Mouse (Mus musculus): ENCODE results near the gene Trim16. TPM values are rescaled to one million over a fixed set of nuclear protein-coding genes. Genes with fewer than 3 reads are reported as not detected.
A peak's percentile ranks its signal among the peaks of the same experiment; 100 is the strongest.

Gene Trim16
- 2.4 and 2.8 TPM in 2 replicates for polyA plus RNA-seq (2016; fragmentation: Nextera tagmentation; extraction: Ambion mirVana)

DNA sequence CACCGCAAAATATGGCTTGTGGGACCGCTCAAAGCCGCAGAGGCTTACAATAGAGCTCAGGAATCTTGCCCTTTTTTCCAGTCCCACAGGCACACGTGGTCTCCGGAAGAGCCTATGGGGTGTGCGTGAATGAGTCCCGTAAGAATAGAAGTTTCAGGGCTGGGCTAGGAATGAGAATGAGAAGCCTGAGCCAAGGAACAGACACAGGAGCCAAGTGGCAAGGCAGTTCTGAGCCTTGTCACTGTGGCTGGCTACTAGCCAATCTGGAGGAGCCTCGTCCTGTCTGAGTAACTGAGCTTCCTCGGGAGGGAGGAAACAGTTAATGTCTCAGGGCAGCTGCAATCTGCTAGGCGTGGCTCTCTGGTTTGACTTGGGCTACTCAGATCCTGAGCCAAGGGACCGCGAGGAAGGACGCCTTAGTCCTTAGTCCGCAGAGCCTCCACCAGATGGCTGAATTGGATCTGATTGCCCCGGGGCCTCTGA lies at the start of gene Trim16:
TSS of gene Trim16 (plus strand) at position 173 of the 483 bp plus-strand sequence.
- peak; percentile 41 for DNase-seq (ENCODE audit: extremely low spot score, low spot score)
- H3K4me1 ChIP-seq = peaks cover 20% of the 10 kb centered on the region
- no peaks in the 10 kb centered on the region for H3K9me3 ChIP-seq
- peaks cover 6% of the 10 kb centered on the region; the same call in 1 of the 2 replicates for H3K27me3 ChIP-seq (ENCODE audit: poor library complexity, severe bottlenecking)
- 19% methylated on average over 15 of the region's 15 CpGs for WGBS
- H3K4me3 ChIP-seq = peak within 1 kb of the TSS; percentile 47
- no peaks in the 10 kb centered on the region for H3K36me3 ChIP-seq (replicated peaks)
- H3K27ac ChIP-seq = peak within 1 kb of the TSS; percentile 74

DNA sequence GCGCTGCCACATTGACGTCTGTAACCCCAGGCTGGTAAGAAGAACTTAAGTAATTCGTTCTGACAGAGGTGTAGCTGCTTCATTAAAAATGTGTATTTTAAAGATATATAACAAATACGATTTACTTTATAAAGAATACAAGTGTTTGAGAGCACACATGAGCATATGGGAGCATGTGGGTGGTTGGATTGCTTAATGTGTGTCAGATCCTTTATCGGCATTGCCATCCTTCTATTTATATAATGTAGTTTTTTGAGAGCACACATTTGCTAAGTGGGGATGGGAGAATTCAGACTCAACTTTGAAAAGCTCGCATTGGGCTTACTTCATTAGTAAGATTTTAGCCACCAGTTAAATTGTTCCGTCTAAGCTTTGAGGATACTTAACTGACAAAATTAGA lies 43.5 kb upstream of the Trim16 start:
- no peak overlapping the region for H3K27ac ChIP-seq
- no peaks in the 10 kb centered on the region for H3K4me1 ChIP-seq
- H3K4me3 ChIP-seq = no peak overlapping the region
- peaks cover 73% of the 10 kb centered on the region for H3K9me3 ChIP-seq
- H3K27me3 ChIP-seq (ENCODE audit: poor library complexity, severe bottlenecking) = no peaks in the 10 kb centered on the region
- no peak for DNase-seq (ENCODE audit: extremely low spot score, low spot score)
- peaks cover 60% of the 10 kb centered on the region for H3K36me3 ChIP-seq (replicated peaks)
- WGBS = 93% methylated on average over 7 of the region's 7 CpGs

- Histone ChIP-seq H3K27me3 (ENCODE audit: poor library complexity, severe bottlenecking) (no peaks in the 10 kb centered on the region), H3K36me3 (replicated peaks) (peaks cover 39% of the 10 kb centered on the region), H3K4me1 (peaks cover 16% of the 10 kb centered on the region), H3K27ac (peak within 1 kb of the TSS; percentile 92), H3K9me3 (no peaks in the 10 kb centered on the region), H3K4me3 (peak within 1 kb of the TSS; percentile 70)
- DNase-seq (ENCODE audit: extremely low spot score, low spot score) = peak; percentile 94
- 6% methylated on average over 34 of the region's 34 CpGs for WGBS
Observed at GRCm38 (mm10) chr11:62788935-62789616, 31.0 kb upstream of the Trim16 start, which contains the start of gene Zfp286. Zfp286 (minus strand) TSS chr11:62789462.

- Histone ChIP-seq H3K27ac (peak overlapping the region; percentile 92), H3K27me3 (ENCODE audit: poor library complexity, severe bottlenecking) (no peaks in the 10 kb centered on the region), H3K36me3 (replicated peaks) (peaks cover 34% of the 10 kb centered on the region), H3K9me3 (peaks cover 2% of the 10 kb centered on the region; the same call in 1 of the 2 replicates), H3K4me1 (peaks cover 16% of the 10 kb centered on the region), H3K4me3 (peak overlapping the region; percentile 70)
- DNase-seq (ENCODE audit: extremely low spot score, low spot score) = no peak
- WGBS = 57% methylated on average over 3 of the region's 3 CpGs
Observed at GRCm38 (mm10) chr11:62789617-62789936, 30.5 kb upstream of the Trim16 start.

DNA sequence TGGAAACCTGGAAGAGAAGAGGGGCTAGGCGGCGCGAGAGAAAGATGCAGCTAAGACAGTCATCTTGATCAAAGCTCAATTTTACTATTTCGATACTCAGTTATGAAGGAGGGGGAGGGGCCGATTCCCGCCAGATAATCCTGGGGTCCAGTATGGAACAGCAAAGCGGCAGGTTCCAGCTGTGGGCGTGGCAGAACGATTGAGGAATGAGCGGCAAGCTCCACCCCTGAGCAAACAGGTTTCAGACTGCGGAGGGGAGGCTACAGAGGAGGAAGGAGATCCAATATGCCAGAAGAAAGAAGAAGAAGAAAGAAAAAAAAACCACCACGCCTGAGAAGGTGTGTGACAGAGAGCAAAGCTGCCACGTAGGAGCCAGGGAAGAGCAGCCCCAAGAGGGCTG lies 15.9 kb upstream of the Trim16 start:
- no peak for DNase-seq (ENCODE audit: extremely low spot score, low spot score)
- Histone ChIP-seq H3K4me3 (no peak overlapping the region), H3K9me3 (no peaks in the 10 kb centered on the region; the same call in 1 of the 2 replicates), H3K4me1 (no peaks in the 10 kb centered on the region), H3K27me3 (ENCODE audit: poor library complexity, severe bottlenecking) (no peaks in the 10 kb centered on the region), H3K27ac (no peak overlapping the region), H3K36me3 (replicated peaks) (no peaks in the 10 kb centered on the region)
- 53% methylated on average over 13 of the region's 13 CpGs for WGBS

DNA sequence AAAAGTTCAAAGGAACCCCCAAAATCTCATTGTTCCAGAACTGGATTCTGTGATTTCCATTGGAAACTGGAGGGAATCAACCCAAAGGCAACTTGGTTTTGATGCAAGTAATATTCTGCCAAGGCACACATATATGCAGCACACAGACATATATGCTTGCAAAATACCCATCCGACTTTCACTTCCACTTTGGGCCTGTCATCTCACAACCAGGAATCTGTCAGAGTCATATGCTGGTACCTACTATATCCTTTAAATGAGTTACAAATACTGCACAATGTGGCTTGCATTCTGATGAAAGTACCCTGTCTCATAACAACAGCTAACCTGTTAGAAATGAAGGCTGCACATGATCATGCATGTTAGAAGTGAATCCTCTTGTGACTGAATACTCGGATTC lies 12.1 kb upstream of the Trim16 start:
- no peak overlapping the region for H3K4me3 ChIP-seq
- H3K27ac ChIP-seq = no peak overlapping the region
- H3K27me3 ChIP-seq (ENCODE audit: poor library complexity, severe bottlenecking) = no peaks in the 10 kb centered on the region
- WGBS = 83% methylated on average over 2 of the region's 2 CpGs
- no peaks in the 10 kb centered on the region for H3K4me1 ChIP-seq
- no peaks in the 10 kb centered on the region; the same call in 1 of the 2 replicates for H3K9me3 ChIP-seq
- no peak for DNase-seq (ENCODE audit: extremely low spot score, low spot score)
- H3K36me3 ChIP-seq (replicated peaks) = no peaks in the 10 kb centered on the region

DNA sequence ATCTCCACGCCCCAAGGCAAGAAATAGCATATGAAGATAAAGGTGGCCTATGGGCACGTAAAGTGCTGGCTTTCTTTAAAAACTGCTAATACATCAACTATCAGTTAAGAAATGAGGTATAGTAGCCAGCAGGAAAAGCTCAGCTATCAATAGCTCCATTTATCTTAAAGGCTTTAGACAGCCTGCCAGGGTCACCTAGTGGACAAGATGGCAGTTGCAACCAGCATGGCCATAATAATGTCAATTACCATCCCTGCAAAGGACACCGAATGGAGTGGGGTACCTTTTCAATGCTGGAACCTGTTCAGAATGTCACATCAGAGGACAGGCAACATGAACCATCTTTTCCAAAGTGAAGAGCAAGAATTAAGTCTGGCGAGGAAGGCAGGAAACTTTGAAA lies 10.8 kb upstream of the Trim16 start:
- Histone ChIP-seq H3K9me3 (no peaks in the 10 kb centered on the region; the same call in 1 of the 2 replicates), H3K36me3 (replicated peaks) (no peaks in the 10 kb centered on the region), H3K4me1 (no peaks in the 10 kb centered on the region), H3K27me3 (ENCODE audit: poor library complexity, severe bottlenecking) (no peaks in the 10 kb centered on the region), H3K4me3 (no peak overlapping the region), H3K27ac (no peak overlapping the region)
- WGBS = 81% methylated on average over 4 of the region's 4 CpGs
- DNase-seq (ENCODE audit: extremely low spot score, low spot score) = no peak

- no peak for DNase-seq (ENCODE audit: extremely low spot score, low spot score)
- no peaks in the 10 kb centered on the region for H3K36me3 ChIP-seq (replicated peaks)
- H3K27ac ChIP-seq = no peak overlapping the region
- 90% methylated on average over 6 of the region's 6 CpGs for WGBS
- H3K9me3 ChIP-seq = no peaks in the 10 kb centered on the region
- no peaks in the 10 kb centered on the region for H3K4me1 ChIP-seq
- no peaks in the 10 kb centered on the region for H3K27me3 ChIP-seq (ENCODE audit: poor library complexity, severe bottlenecking)
- no peak overlapping the region for H3K4me3 ChIP-seq
Observed at GRCm38 (mm10) chr11:62812268-62812667, 7.8 kb upstream of the Trim16 start.

GRCm38 (mm10) chr11:62813497-62813896 lies 6.5 kb upstream of the Trim16 start:
- H3K36me3 ChIP-seq (replicated peaks) = no peaks in the 10 kb centered on the region
- H3K9me3 ChIP-seq = no peaks in the 10 kb centered on the region
- H3K27me3 ChIP-seq (ENCODE audit: poor library complexity, severe bottlenecking) = no peaks in the 10 kb centered on the region
- no peak overlapping the region for H3K4me3 ChIP-seq
- no peak for DNase-seq (ENCODE audit: extremely low spot score, low spot score)
- 71% methylated on average over 1 of the region's 1 CpGs for WGBS
- no peak overlapping the region for H3K27ac ChIP-seq
- H3K4me1 ChIP-seq = no peaks in the 10 kb centered on the region

- Histone ChIP-seq H3K9me3 (no peaks in the 10 kb centered on the region), H3K4me3 (no peak overlapping the region), H3K4me1 (no peaks in the 10 kb centered on the region), H3K27me3 (ENCODE audit: poor library complexity, severe bottlenecking) (no peaks in the 10 kb centered on the region; the same call in 1 of the 2 replicates), H3K27ac (no peak overlapping the region), H3K36me3 (replicated peaks) (no peaks in the 10 kb centered on the region)
- DNase-seq (ENCODE audit: extremely low spot score, low spot score) = no peak
- 76% methylated on average over 6 of the region's 6 CpGs for WGBS
Observed at GRCm38 (mm10) chr11:62813970-62814624, 5.9 kb upstream of the Trim16 start.

DNA sequence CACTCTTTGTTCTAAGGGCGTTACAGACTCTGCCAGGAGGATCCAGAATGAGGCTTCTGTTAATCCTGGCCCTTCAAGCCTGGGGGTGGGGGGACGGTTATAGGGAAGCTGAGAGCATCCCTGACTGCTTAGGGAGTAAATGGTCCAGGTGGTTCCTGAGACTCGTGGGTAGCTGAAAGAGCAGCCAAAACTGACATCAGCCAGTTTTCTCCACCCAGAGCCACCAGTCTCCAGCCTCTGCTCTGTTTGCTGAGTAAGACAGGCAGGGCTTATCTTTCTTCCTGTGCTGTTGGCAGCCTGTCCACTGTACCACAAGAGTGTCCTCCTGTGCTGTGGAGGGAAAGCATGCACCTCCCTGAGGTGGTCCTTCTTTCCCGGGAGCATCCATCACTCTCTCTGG lies 5.4 kb upstream of the Trim16 start:
- Histone ChIP-seq H3K27me3 (ENCODE audit: poor library complexity, severe bottlenecking) (no peaks in the 10 kb centered on the region; the same call in 1 of the 2 replicates), H3K4me3 (no peak overlapping the region), H3K36me3 (replicated peaks) (no peaks in the 10 kb centered on the region), H3K4me1 (peaks cover 4% of the 10 kb centered on the region), H3K27ac (no peak overlapping the region), H3K9me3 (no peaks in the 10 kb centered on the region)
- WGBS = 56% methylated on average over 4 of the region's 4 CpGs
- DNase-seq (ENCODE audit: extremely low spot score, low spot score) = no peak

GRCm38 (mm10) chr11:62815438-62815837 lies 4.6 kb upstream of the Trim16 start:
- Histone ChIP-seq H3K9me3 (no peaks in the 10 kb centered on the region), H3K27me3 (ENCODE audit: poor library complexity, severe bottlenecking) (peaks cover 2% of the 10 kb centered on the region; the same call in 1 of the 2 replicates), H3K4me1 (peaks cover 12% of the 10 kb centered on the region), H3K4me3 (no peak overlapping the region), H3K36me3 (replicated peaks) (no peaks in the 10 kb centered on the region), H3K27ac (no peak overlapping the region)
- DNase-seq (ENCODE audit: extremely low spot score, low spot score) = no peak
- 83% methylated on average over 1 of the region's 1 CpGs for WGBS

DNA sequence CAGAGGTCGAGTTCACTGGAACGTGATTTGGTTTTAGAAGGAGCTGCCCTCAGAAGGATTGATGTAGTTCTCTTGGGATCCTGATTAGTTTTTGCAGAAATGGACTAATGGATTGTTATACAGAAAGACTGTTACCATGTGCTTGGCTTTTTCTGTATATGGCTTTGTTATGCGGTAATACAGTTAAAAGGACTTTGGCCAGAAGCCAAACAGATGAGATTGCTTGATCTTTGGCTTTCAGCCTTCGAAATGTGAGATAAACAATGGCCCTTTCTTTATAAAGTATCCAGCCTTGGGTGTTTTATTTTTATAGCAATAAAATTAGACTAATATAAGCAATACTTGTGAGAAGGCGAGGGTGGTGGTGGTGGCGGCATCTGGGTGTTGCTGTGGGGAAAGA lies 3.4 kb upstream of the Trim16 start:
- Histone ChIP-seq H3K9me3 (no peaks in the 10 kb centered on the region), H3K4me3 (no peak overlapping the region), H3K27me3 (ENCODE audit: poor library complexity, severe bottlenecking) (peaks cover 6% of the 10 kb centered on the region; the same call in 1 of the 2 replicates), H3K4me1 (peaks cover 20% of the 10 kb centered on the region), H3K36me3 (replicated peaks) (no peaks in the 10 kb centered on the region), H3K27ac (no peak overlapping the region)
- DNase-seq (ENCODE audit: extremely low spot score, low spot score) = no peak
- 88% methylated on average over 6 of the region's 6 CpGs for WGBS
